8 mouse cellular contexts compared by ENCODE assay signal in the genomic region with DNA sequence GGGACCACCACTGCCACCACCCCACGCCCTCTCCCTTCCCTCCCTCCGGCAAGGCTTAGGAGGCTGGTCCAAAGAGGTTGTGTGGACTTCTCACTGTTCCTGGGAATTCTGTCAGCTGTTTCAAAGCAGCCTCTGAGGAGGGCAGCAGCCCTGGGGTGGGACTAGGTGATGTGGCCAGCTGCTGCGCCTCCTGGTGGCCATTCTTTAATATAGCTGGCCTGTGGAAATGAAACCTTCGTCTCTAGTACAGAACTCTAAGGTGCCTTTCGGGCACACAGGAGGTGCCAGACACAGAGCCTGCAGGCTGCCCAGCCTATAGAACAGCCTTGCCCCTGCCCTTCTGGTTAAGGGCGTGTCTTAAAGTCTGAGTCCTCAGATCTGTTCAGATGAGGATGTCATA. TPM values are rescaled to one million over a fixed set of nuclear protein-coding genes. Genes with fewer than 3 reads are reported as not detected.
DNase-seq lines count a peak whose midpoint lies in the region; ATAC-seq lines count a peak whose summit lies in the region.

No protein-coding gene starts in this region.

- DNase-seq in urinary bladder, postnatal 14 days (ENCODE audit: low spot score) = peak; percentile 54
- no peak for DNase-seq in urinary bladder, adult 18-20 months (ENCODE audit: low spot score in 2 of 2)
- peak; percentile 38 to 52 for DNase-seq in cerebellum, adult 18-20 months
- DNase-seq in neural tube, embryonic 10.5 days (ENCODE audit: extremely low spot score, low spot score) = peak; percentile 61
- DNase-seq in layer of hippocampus, adult 9-11 months = no peak

- H3K27me3 ChIP-seq in forebrain, embryonic 13.5 days = no peaks in the 10 kb centered on the region
- H3K27me3 ChIP-seq in hindbrain, embryonic 13.5 days = no peaks in the 10 kb centered on the region
- no peaks in the 10 kb centered on the region; the same call in 1 of the 2 replicates for H3K27me3 ChIP-seq in liver, embryonic 12.5 days (replicated peaks)

- H3K4me1 ChIP-seq in forebrain, embryonic 13.5 days = 0 out of 2 replicates have a peak, but pooled peaks cover 5% of the 10 kb centered on the region
- peaks cover 10% of the 10 kb centered on the region for H3K4me1 ChIP-seq in hindbrain, embryonic 13.5 days (replicated peaks)
- peaks cover 14% of the 10 kb centered on the region for H3K4me1 ChIP-seq in liver, embryonic 12.5 days

- no peaks in the 10 kb centered on the region for H3K9me3 ChIP-seq in forebrain, embryonic 13.5 days (replicated peaks)
- H3K9me3 ChIP-seq in hindbrain, embryonic 13.5 days = no peaks in the 10 kb centered on the region
- no peaks in the 10 kb centered on the region for H3K9me3 ChIP-seq in liver, embryonic 12.5 days (replicated peaks)

- H3K27ac ChIP-seq in forebrain, embryonic 13.5 days = no peak overlapping the region
- 0 out of 2 replicates have a peak overlapping the region, but pooled peaks have one; percentile 18 for H3K27ac ChIP-seq in hindbrain, embryonic 13.5 days
- H3K27ac ChIP-seq in liver, embryonic 12.5 days = no peak overlapping the region

- H3K4me2 ChIP-seq in forebrain, embryonic 13.5 days = no peak overlapping the region
- no peak overlapping the region for H3K4me2 ChIP-seq in hindbrain, embryonic 13.5 days
- no peak overlapping the region for H3K4me2 ChIP-seq in liver, embryonic 12.5 days

- no peak overlapping the region for H3K4me3 ChIP-seq in forebrain, embryonic 13.5 days
- no peak overlapping the region for H3K4me3 ChIP-seq in hindbrain, embryonic 13.5 days
- no peak overlapping the region for H3K4me3 ChIP-seq in liver, embryonic 12.5 days

- peak; percentile 79 for ATAC-seq in forebrain, embryonic 13.5 days
- ATAC-seq in hindbrain, embryonic 13.5 days (ENCODE audit: low FRiP score) = peak; percentile 77
- ATAC-seq in liver, embryonic 12.5 days = peak; percentile 34; the same call in 1 of the 2 replicates

- no peak overlapping the region for H3K9ac ChIP-seq in forebrain, embryonic 13.5 days
- no peak overlapping the region for H3K9ac ChIP-seq in hindbrain, embryonic 13.5 days
- no peak overlapping the region for H3K9ac ChIP-seq in liver, embryonic 12.5 days

- H3K36me3 ChIP-seq in forebrain, embryonic 13.5 days (ENCODE audit: poor library complexity, severe bottlenecking) = peaks cover 30% of the 10 kb centered on the region
- peaks cover 33% of the 10 kb centered on the region for H3K36me3 ChIP-seq in hindbrain, embryonic 13.5 days
- peaks cover 8% of the 10 kb centered on the region; the same call in 1 of the 2 replicates for H3K36me3 ChIP-seq in liver, embryonic 12.5 days

- 22% methylated on average over 6 of the region's 6 CpGs for WGBS in forebrain, embryonic 13.5 days
- 19% methylated on average over 6 of the region's 6 CpGs for WGBS in hindbrain, embryonic 13.5 days
- WGBS in liver, embryonic 12.5 days (ENCODE audit: insufficient replicate concordance) = 23% methylated on average over 6 of the region's 6 CpGs

RNA-seq across cellular contexts. Expression of gene Sec22c, which starts 25.7 kb away (rescaled TPM):
- 29.9 and 35.1 TPM in 2 replicates for polyA plus RNA-seq in forebrain, embryonic 13.5 days (2015; fragmentation: Nextera tagmentation; extraction: Ambion mirVana)
- polyA plus RNA-seq in hindbrain, embryonic 13.5 days (2015; fragmentation: Nextera tagmentation; extraction: Ambion mirVana) = 28.9 and 33.5 TPM in 2 replicates
- polyA plus RNA-seq in liver, embryonic 12.5 days (2016; fragmentation: Nextera tagmentation; extraction: Ambion mirVana) = 4.4 and 5.1 TPM in 2 replicates

RNA-seq across cellular contexts. Expression of gene Ss18l2, which starts 30.6 kb away (rescaled TPM):
- 130 and 159 TPM in 2 replicates for polyA plus RNA-seq in forebrain, embryonic 13.5 days (2015; fragmentation: Nextera tagmentation; extraction: Ambion mirVana)
- 162 and 166 TPM in 2 replicates for polyA plus RNA-seq in hindbrain, embryonic 13.5 days (2015; fragmentation: Nextera tagmentation; extraction: Ambion mirVana)
- polyA plus RNA-seq in liver, embryonic 12.5 days (2016; fragmentation: Nextera tagmentation; extraction: Ambion mirVana) = 77.5 and 89.3 TPM in 2 replicates

RNA-seq across cellular contexts. Expression of gene Vipr1, which starts 37.0 kb away (rescaled TPM):
- 0.37 and 0.59 TPM in 2 replicates for polyA plus RNA-seq in forebrain, embryonic 13.5 days (2015; fragmentation: Nextera tagmentation; extraction: Ambion mirVana)
- polyA plus RNA-seq in hindbrain, embryonic 13.5 days (2015; fragmentation: Nextera tagmentation; extraction: Ambion mirVana) = 0.51 and 0.54 TPM in 2 replicates
- 0.14 and 0.23 TPM in 2 replicates for polyA plus RNA-seq in liver, embryonic 12.5 days (2016; fragmentation: Nextera tagmentation; extraction: Ambion mirVana)

RNA-seq across cellular contexts. Expression of gene Lyzl4, which starts 37.7 kb away (rescaled TPM):
- polyA plus RNA-seq in forebrain, embryonic 13.5 days (2015; fragmentation: Nextera tagmentation; extraction: Ambion mirVana) = not detected in 2 replicates
- 0.32 TPM in 1 of 2 replicates, not detected in the other for polyA plus RNA-seq in hindbrain, embryonic 13.5 days (2015; fragmentation: Nextera tagmentation; extraction: Ambion mirVana)
- polyA plus RNA-seq in liver, embryonic 12.5 days (2016; fragmentation: Nextera tagmentation; extraction: Ambion mirVana) = 0.23 and 0.29 TPM in 2 replicates

RNA-seq across cellular contexts. Expression of gene Nktr, which starts 39.4 kb away (rescaled TPM):
- 69.5 and 70.9 TPM in 2 replicates for polyA plus RNA-seq in forebrain, embryonic 13.5 days (2015; fragmentation: Nextera tagmentation; extraction: Ambion mirVana)
- polyA plus RNA-seq in hindbrain, embryonic 13.5 days (2015; fragmentation: Nextera tagmentation; extraction: Ambion mirVana) = 64.6 and 67.4 TPM in 2 replicates
- polyA plus RNA-seq in liver, embryonic 12.5 days (2016; fragmentation: Nextera tagmentation; extraction: Ambion mirVana) = 34.0 and 38.9 TPM in 2 replicates

Comparison
In these comparisons a context has a peak if more than half of its experiments do, and no peak if none do; other contexts are left out.
1. DNase-seq: peak in urinary bladder, postnatal 14 days (single experiment), cerebellum, adult 18-20 months (2 of 2) and neural tube, embryonic 10.5 days (single experiment); none in urinary bladder, adult 18-20 months (0 of 2) and layer of hippocampus, adult 9-11 months (single experiment).
2. Peak in every context shown above with its lines, with median percentiles within 50 percentile points of each other: ATAC-seq.